In genomic region chr13:37628391-37629270, GRCm38 (mm10) we compare ENCODE assay signal across 13 mouse cellular contexts.
DNase-seq lines count a peak whose midpoint lies in the region; ATAC-seq lines count a peak whose summit lies in the region.
"Had no signal": no experiment of that assay in that cellular context is flagged by ENCODE, and none has a peak within 500 bp of the region (broad histone marks: within the 10 kb centered on the region; RNA-seq: fewer than 3 reads in every experiment).

No protein-coding gene starts in this region.

- no peak overlapping the region for H3K4me2 ChIP-seq in heart, embryonic 12.5 days
- H3K4me2 ChIP-seq in limb, embryonic 13.5 days (replicated peaks) = no peak overlapping the region

- H3K27me3 ChIP-seq in heart, embryonic 12.5 days (replicated peaks) = no peaks in the 10 kb centered on the region
- no peaks in the 10 kb centered on the region for H3K27me3 ChIP-seq in limb, embryonic 13.5 days

- H3K36me3 ChIP-seq in heart, embryonic 12.5 days = no peaks in the 10 kb centered on the region
- no peaks in the 10 kb centered on the region for H3K36me3 ChIP-seq in limb, embryonic 13.5 days

- H3K4me1 ChIP-seq in heart, embryonic 12.5 days (replicated peaks) = peaks cover 20% of the 10 kb centered on the region
- peaks cover 18% of the 10 kb centered on the region for H3K4me1 ChIP-seq in limb, embryonic 13.5 days

- 55% methylated on average over 16 of the region's 16 CpGs for WGBS in heart, embryonic 12.5 days
- WGBS in limb, embryonic 13.5 days = 30% methylated on average over 16 of the region's 16 CpGs

- intact Hi-C loops in heart, postnatal 10 days (cut with DNase I) = loop anchor here (1.0 kb wide), 1 partner anchor 26 kb away; no protein-coding TSS in a partner anchor

- no peak overlapping the region for H3K9ac ChIP-seq in heart, embryonic 12.5 days
- no peak overlapping the region for H3K9ac ChIP-seq in limb, embryonic 13.5 days

- H3K4me3 ChIP-seq in heart, embryonic 12.5 days = no peak overlapping the region
- no peak overlapping the region for H3K4me3 ChIP-seq in limb, embryonic 13.5 days

- no peak for ATAC-seq in heart, embryonic 12.5 days (ENCODE audit: insufficient number of reproducible peaks, low FRiP score)
- peak; percentile 59; the same call in 1 of the 2 replicates for ATAC-seq in limb, embryonic 13.5 days (ENCODE audit: low FRiP score, low read depth)
- ATAC-seq: hindbrain, postnatal 0 days; midbrain, embryonic 16.5 days had no signal

- peaks cover 14% of the 10 kb centered on the region for H3K9me3 ChIP-seq in heart, embryonic 12.5 days (replicated peaks)
- peaks cover 12% of the 10 kb centered on the region; the same call in 1 of the 2 replicates for H3K9me3 ChIP-seq in limb, embryonic 13.5 days

- peak overlapping the region; percentile 26 for H3K27ac ChIP-seq in heart, embryonic 12.5 days (ENCODE audit: poor library complexity, severe bottlenecking)
- H3K27ac ChIP-seq in limb, embryonic 13.5 days = peak overlapping the region; percentile 72
- H3K27ac ChIP-seq: hindbrain, postnatal 0 days had no signal

- no peak for DNase-seq in heart, postnatal 10 days
- peak; percentile 33 for DNase-seq in gastrocnemius, postnatal 25 days
- peak; percentile 43 to 61 for DNase-seq in thymus, postnatal 36 days
- DNase-seq in embryo, embryonic 10 days (ENCODE audit: low spot score) = no peak
- DNase-seq in frontal cortex, postnatal 25 days (ENCODE audit: low spot score in 2 of 2) = no peak
- DNase-seq in adrenal gland, adult (ENCODE audit: inconsistent age in 2 of 2, low spot score in 1 of 2) = no peak
- DNase-seq: cerebellum, postnatal 14 days; kidney, postnatal 14 days; lung, postnatal 14 days had no signal

Comparison
In these comparisons a context has a peak if more than half of its experiments do, and no peak if none do; other contexts are left out.
1. DNase-seq: peak in gastrocnemius, postnatal 25 days (single experiment) and thymus, postnatal 36 days (2 of 2); none in heart, postnatal 10 days (0 of 2), embryo, embryonic 10 days (single experiment), frontal cortex, postnatal 25 days (0 of 2) and adrenal gland, adult (0 of 2).